Mouse (Mus musculus) liver, embryonic 14.5 days (tissue): ENCODE results near the gene Cdc5l. TPM values are rescaled to one million over a fixed set of nuclear protein-coding genes. Genes with fewer than 3 reads are reported as not detected.

ENCODE experiments used
- ATAC-seq: fragments of 200-750 bp; cut with Nextera tagmentation; 2 replicates; pipeline ENCODE4 v1.8.0; 2017; ENCODE audit warnings: moderate number of reproducible peaks, mild to moderate bottlenecking, moderate library complexity; ENCODE audit not compliant: insufficient read depth
- DNase-seq, 3 experiments: peaks; one replicate each; pipeline ENCODE4 v3.0.0-alpha.2; 2012 to 2013; ENCODE audit warnings: low read depth in 3 of 3, low spot score in 3 of 3
- H3K27ac ChIP-seq: fragments of 300-500 bp; sonication (generic); 2 replicates; pipeline ENCODE4 v1.5.1; 2014; ENCODE audit warnings: moderate library complexity, mild to moderate bottlenecking, control low read depth, inconsistent platforms
- H3K27me3 ChIP-seq: fragments of 300-500 bp; sonication (generic); 2 replicates; pipeline ENCODE4 v1.6.1; 2014; ENCODE audit warnings: mild to moderate bottlenecking, low read length, moderate library complexity; ENCODE audit not compliant: control insufficient read depth, insufficient read depth
- H3K36me3 ChIP-seq: fragments of 300-500 bp; sonication (generic); replicated peaks from 2 replicates; pipeline ENCODE4 v1.6.1; 2014; ENCODE audit warnings: low read depth; ENCODE audit not compliant: control insufficient read depth, insufficient read depth
- H3K4me1 ChIP-seq, 2 experiments: fragments of 200-500 bp in 1 of 2; fragments of 300-500 bp in 1 of 2; sonication (generic) in 1 of 2; replicated peaks; 2 replicates each; pipeline ENCODE4 v1.6.1; 2012 to 2014; ENCODE audit warnings: antibody characterized with exemption in 1 of 2, inconsistent platforms in 1 of 2, low read length in 1 of 2; ENCODE audit not compliant: control insufficient read depth in 2 of 2, insufficient read depth in 2 of 2
- H3K4me2 ChIP-seq: fragments of 300-500 bp; sonication (generic); 2 replicates; pipeline ENCODE4 v1.6.1; 2014; ENCODE audit warnings: low read depth, mild to moderate bottlenecking, control low read depth, moderate library complexity
- H3K4me3 ChIP-seq, 2 experiments: fragments of 200-500 bp in 1 of 2; fragments of 300-500 bp in 1 of 2; sonication (generic) in 1 of 2; 2 replicates each; pipeline ENCODE4 v1.5.1; 2012 to 2014; ENCODE audit warnings: low read depth in 2 of 2, low read length in 2 of 2, mild to moderate bottlenecking in 2 of 2, control low read depth in 1 of 2, inconsistent platforms in 1 of 2, moderate library complexity in 1 of 2; ENCODE audit not compliant: insufficient read depth in 1 of 2
- H3K9ac ChIP-seq: fragments of 300-500 bp; sonication (generic); replicated peaks from 2 replicates; pipeline ENCODE4 v1.6.1; 2014; ENCODE audit warnings: mild to moderate bottlenecking, control low read depth, moderate library complexity
- H3K9me3 ChIP-seq: fragments of 300-500 bp; sonication (generic); 2 replicates; pipeline ENCODE4 v1.6.1; 2016; ENCODE audit warnings: low read length, mixed read lengths; ENCODE audit not compliant: control insufficient read depth
- CTCF ChIP-seq: IDR thresholded peaks from 2 replicates; pipeline ENCODE4 v1.5.1; 2016; ENCODE audit warnings: antibody characterized with exemption, low read depth, control low read depth
- EP300 ChIP-seq: IDR thresholded peaks from 2 replicates; pipeline ENCODE4 v1.6.1; 2016; ENCODE audit warnings: antibody characterized with exemption, low read depth
- WGBS: fragments of 180-500 bp; shearing (Covaris S2); extraction: QIAGEN DNeasy Blood & Tissue Kit; methylation state at CpG from one replicate; pipeline ENCODE4 v1.1.7; 2014; ENCODE audit not compliant: insufficient replicate concordance; 5-methylcytosine and 5-hydroxymethylcytosine counted together
- polyA plus RNA-seq, 2 experiments: library from polyadenylated mRNA; depleted of rRNA in 1 of 2; stranded (reverse) in 1 of 2; unstranded in 1 of 2; fragments of >200 nt; fragmentation: Nextera tagmentation in 1 of 2; extraction: Ambion mirVana in 1 of 2; gene quantifications; 2 replicates each; pipeline versions ENCODE4 v1.2.1 to v1.2.3; 2012 to 2014

Gene Cdc5l
- polyA plus RNA-seq (2012; rRNA removed) (8.1 and 15.0 TPM in 2 replicates), polyA plus RNA-seq (2014; fragmentation: Nextera tagmentation; extraction: Ambion mirVana) (26.9 and 28.6 TPM in 2 replicates)

DNA sequence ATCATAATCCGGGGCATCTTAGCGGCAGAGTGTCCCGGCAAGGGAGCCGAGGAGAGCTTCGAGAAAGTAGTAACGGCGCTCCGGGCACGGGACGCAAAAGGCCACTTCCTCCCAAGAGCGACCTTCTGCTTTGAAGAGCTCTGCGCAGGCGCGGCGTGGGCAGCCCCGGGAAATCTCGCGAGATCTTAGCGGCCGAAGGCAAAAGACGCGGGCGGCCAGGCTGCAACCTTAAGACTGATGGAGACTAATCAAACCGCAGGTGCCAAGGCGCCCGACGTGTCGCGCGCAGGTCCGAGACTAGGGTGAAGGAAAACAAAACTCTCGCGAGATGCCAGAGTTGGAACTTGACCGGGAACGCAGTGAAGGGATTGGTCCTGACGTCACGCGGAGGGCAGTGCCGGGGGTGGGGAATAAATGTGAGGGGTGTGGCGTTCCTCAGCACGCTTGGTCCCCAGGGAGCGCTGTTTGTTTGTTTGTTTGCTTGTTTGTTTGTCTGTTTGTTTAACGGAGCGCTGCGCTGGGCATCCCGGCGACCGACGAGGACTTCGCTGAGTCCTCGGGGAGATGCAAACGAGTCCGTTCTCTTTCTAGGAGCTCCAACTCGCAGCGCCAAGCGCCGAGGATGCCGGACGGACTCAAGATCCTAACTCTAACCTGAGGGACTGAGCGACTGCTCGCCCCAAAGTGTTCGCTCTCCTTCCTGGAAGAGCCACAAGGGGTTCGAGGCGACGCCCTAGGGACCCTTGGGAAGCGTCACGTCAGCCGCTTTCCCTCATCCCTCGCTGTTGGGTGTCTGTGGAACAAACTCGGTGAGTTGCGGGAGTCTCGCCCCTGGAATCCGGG lies at the start of gene Cdc5l:
TSS of gene Cdc5l (minus strand) at position 319 of the 843 bp plus-strand sequence.
- ATAC-seq (peak; percentile 94), DNase-seq (peak; percentile 95 to 98 (median 97))
- Histone ChIP-seq H3K4me1 (peaks cover 11 to 13% of the 10 kb centered on the region in 2 experiments), H3K27me3 (no peaks in the 10 kb centered on the region), H3K36me3 (no peaks in the 10 kb centered on the region), H3K4me2 (peak within 1 kb of the TSS; percentile 94), H3K9ac (peak within 1 kb of the TSS; percentile 93), H3K4me3 (peak within 1 kb of the TSS; percentile 85 to 98), H3K27ac (peak within 1 kb of the TSS; percentile 94), H3K9me3 (no peaks in the 10 kb centered on the region)
- WGBS: under 1% methylated on average over 73 of the region's 73 CpGs
- TF ChIP-seq CTCF: peak; percentile 73
- peak; percentile 79 for TF ChIP-seq EP300

- Histone ChIP-seq H3K4me3 (no peak overlapping the region), H3K4me2 (no peak overlapping the region), H3K36me3 (no peaks in the 10 kb centered on the region), H3K27me3 (peaks cover 4% of the 10 kb centered on the region), H3K4me1 (no peaks in the 10 kb centered on the region), H3K27ac (no peak overlapping the region), H3K9ac (no peak overlapping the region; the same call in 1 of the 2 replicates), H3K9me3 (no peaks in the 10 kb centered on the region)
- WGBS: 20% methylated on average over 2 of the region's 2 CpGs
- DNase-seq (no peak), ATAC-seq (no peak)
- TF ChIP-seq CTCF (peak; percentile 33; the same call in 1 of the 2 replicates), EP300 (no peak)
Measured at GRCm38 (mm10) chr17:45480429-45480828, 46.9 kb upstream of the Cdc5l start.

DNA sequence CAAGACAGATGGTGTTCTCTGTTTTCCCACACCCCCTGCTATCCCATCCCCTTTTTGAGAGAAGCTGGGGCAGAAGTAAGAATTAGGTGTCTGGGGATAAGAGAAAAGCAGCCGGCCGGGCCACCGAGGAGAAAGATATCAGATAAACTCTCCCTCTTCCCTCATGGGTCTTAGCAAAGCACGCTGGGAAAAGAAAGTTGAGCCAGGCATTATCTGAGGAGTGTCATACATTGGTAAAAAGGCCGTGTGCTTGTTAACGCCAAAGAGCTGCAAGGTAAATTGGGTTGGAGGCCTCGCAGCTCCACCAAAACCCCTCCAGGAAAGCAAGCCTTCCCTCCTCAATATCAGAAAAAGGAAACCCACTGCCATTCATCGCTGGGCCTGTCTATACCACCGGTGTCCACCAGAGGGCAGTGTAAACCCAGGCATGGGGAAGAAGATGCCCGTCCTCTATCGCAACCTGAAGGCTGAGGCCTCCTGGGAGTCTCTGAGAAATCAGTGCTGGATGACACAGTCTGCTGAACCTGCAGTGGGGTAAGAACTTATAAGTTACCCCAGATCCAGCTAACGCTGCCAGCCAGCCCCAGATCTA lies 44.8 kb upstream of the Cdc5l start:
- Histone ChIP-seq H3K36me3 (no peaks in the 10 kb centered on the region), H3K27me3 (peaks cover 17% of the 10 kb centered on the region), H3K4me3 (no peak overlapping the region), H3K9me3 (no peaks in the 10 kb centered on the region), H3K27ac (no peak overlapping the region), H3K9ac (no peak overlapping the region), H3K4me2 (peak overlapping the region; percentile 13; the same call in 1 of the 2 replicates), H3K4me1 (no peaks in the 10 kb centered on the region)
- peak; percentile 28 to 44 (median 32) for DNase-seq
- 3% methylated on average over 12 of the region's 12 CpGs for WGBS
- no peak for ATAC-seq
- TF ChIP-seq EP300: no peak
- peak; percentile 99 for TF ChIP-seq CTCF

GRCm38 (mm10) chr17:45474669-45475465 lies 41.3 kb upstream of the Cdc5l start, which contains the start of gene Spats1:
Gene Spats1 (minus strand): TSS chr17:45475415.
- H3K27me3 ChIP-seq: peaks cover 17% of the 10 kb centered on the region
- no peaks in the 10 kb centered on the region for H3K9me3 ChIP-seq
- no peak for TF ChIP-seq EP300
- TF ChIP-seq CTCF: no peak
- no peaks in the 10 kb centered on the region for H3K36me3 ChIP-seq
- no peak within 1 kb of the TSS for H3K27ac ChIP-seq
- H3K4me3 ChIP-seq: peak within 1 kb of the TSS; percentile 39 to 45
- WGBS: 5% methylated on average over 30 of the region's 30 CpGs
- H3K9ac ChIP-seq: no peak within 1 kb of the TSS
- H3K4me1 ChIP-seq: no peaks in the 10 kb centered on the region
- H3K4me2 ChIP-seq: peak within 1 kb of the TSS; percentile 55
- ATAC-seq: no peak
- no peak for DNase-seq
